Mouse (Mus musculus) liver, embryonic 16.5 days (tissue): Measurements from ENCODE around the gene Slc9c1. TPM values are rescaled to one million over a fixed set of nuclear protein-coding genes. Genes with fewer than 3 reads are reported as not detected.
"Not testable (repeated sequence)": the region's sequence is repeated elsewhere in the genome, so short reads cannot be mapped to it uniquely, and the experiment has no call there.

Source experiments
- ATAC-seq: fragments of 200-750 bp; cut with Nextera tagmentation; 2 replicates; pipeline ENCODE4 v1.8.0; 2017; ENCODE audit warnings: low read depth, mild to moderate bottlenecking, moderate number of reproducible peaks, moderate library complexity
- H3K27ac ChIP-seq: fragments of 300-500 bp; sonication (generic); 2 replicates; pipeline ENCODE4 v1.5.1; 2014; ENCODE audit warnings: mild to moderate bottlenecking, low read length
- H3K27me3 ChIP-seq: fragments of 300-500 bp; sonication (generic); 2 replicates; pipeline ENCODE4 v1.6.1; 2014; ENCODE audit warnings: low read depth, low read length, mixed read lengths; ENCODE audit not compliant: control insufficient read depth, insufficient read depth
- H3K36me3 ChIP-seq: fragments of 300-500 bp; sonication (generic); 2 replicates; pipeline ENCODE4 v1.6.1; 2014; ENCODE audit warnings: mild to moderate bottlenecking; ENCODE audit not compliant: control insufficient read depth, insufficient read depth
- H3K4me1 ChIP-seq: fragments of 300-500 bp; sonication (generic); 2 replicates; pipeline ENCODE4 v1.6.1; 2014; ENCODE audit warnings: low read depth, low read length, mixed read lengths; ENCODE audit not compliant: control insufficient read depth
- H3K4me2 ChIP-seq: fragments of 300-500 bp; sonication (generic); 2 replicates; pipeline ENCODE4 v1.6.1; 2014; ENCODE audit warnings: low read depth, low read length, mixed read lengths
- H3K4me3 ChIP-seq: fragments of 300-500 bp; sonication (generic); 2 replicates; pipeline ENCODE4 v1.5.1; 2014; ENCODE audit warnings: low read depth, mild to moderate bottlenecking, low read length
- H3K9ac ChIP-seq: fragments of 300-500 bp; sonication (generic); 2 replicates; pipeline ENCODE4 v1.6.1; 2014; ENCODE audit warnings: low read depth, low read length
- H3K9me3 ChIP-seq: fragments of 300-500 bp; sonication (generic); replicated peaks from 2 replicates; pipeline ENCODE4 v1.6.1; 2016; ENCODE audit warnings: low read length; ENCODE audit not compliant: control insufficient read depth
- WGBS: fragments of 180-500 bp; shearing (Covaris S2); extraction: QIAGEN DNeasy Blood & Tissue Kit; methylation state at CpG from one replicate; pipeline ENCODE4 v1.1.7; 2014; ENCODE audit not compliant: insufficient replicate concordance; 5-methylcytosine and 5-hydroxymethylcytosine counted together
- polyA plus RNA-seq: library from polyadenylated mRNA; unstranded; fragments of >200 nt; fragmentation: Nextera tagmentation; extraction: Ambion mirVana; gene quantifications from 2 replicates; pipeline ENCODE4 v1.2.1, GENCODE M21; 2015

The Slc9c1 gene
- polyA plus RNA-seq = not detected in 2 replicates

- no peak for ATAC-seq
- Histone ChIP-seq H3K4me3 (no peak within 1 kb of the TSS), H3K36me3 (no peaks in the 10 kb centered on the region), H3K9ac (no peak within 1 kb of the TSS), H3K4me2 (no peak within 1 kb of the TSS), H3K27me3 (no peaks in the 10 kb centered on the region), H3K27ac (no peak within 1 kb of the TSS), H3K9me3 (no peaks in the 10 kb centered on the region), H3K4me1 (no peaks in the 10 kb centered on the region)
- 73% methylated on average over 5 of the region's 5 CpGs for WGBS
Measured at GRCm38 (mm10) chr16:45535009-45535408, at the start of gene Slc9c1. Slc9c1 (plus strand) TSS chr16:45535309.

- H3K9ac ChIP-seq = no peak within 1 kb of the TSS
- no peak within 1 kb of the TSS for H3K27ac ChIP-seq
- H3K36me3 ChIP-seq = no peaks in the 10 kb centered on the region
- no peaks in the 10 kb centered on the region for H3K4me1 ChIP-seq
- WGBS = 62% methylated on average over 5 of the region's 5 CpGs
- H3K27me3 ChIP-seq = no peaks in the 10 kb centered on the region
- no peak within 1 kb of the TSS for H3K4me3 ChIP-seq
- ATAC-seq = no peak
- no peaks in the 10 kb centered on the region for H3K9me3 ChIP-seq
- no peak within 1 kb of the TSS for H3K4me2 ChIP-seq
Measured at GRCm38 (mm10) chr16:45492927-45493326, 42.2 kb upstream of the Slc9c1 start, which contains the start of gene Gm609. Gm609 (minus strand) TSS chr16:45492969.

DNA sequence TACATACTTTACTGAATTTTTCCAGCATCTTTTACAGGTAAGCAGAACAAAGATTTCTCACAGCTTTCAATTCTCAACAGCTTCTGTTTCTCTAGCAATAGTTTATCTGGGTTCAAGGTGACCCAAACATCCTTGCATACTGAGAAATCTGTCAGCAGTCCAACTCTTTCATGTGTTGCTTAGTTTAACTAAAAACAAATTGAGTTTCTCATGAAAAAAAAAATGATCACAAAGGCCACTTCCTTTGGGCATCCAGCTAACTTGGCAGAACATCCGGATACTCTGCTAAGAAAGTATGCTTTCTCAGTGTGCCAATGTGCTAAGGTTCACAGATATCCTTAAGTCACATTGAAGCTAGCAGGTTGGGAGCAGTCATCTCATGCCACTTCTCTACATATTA is 39.8 kb upstream of the Slc9c1 start:
- H3K9me3 ChIP-seq = no peaks in the 10 kb centered on the region
- H3K27ac ChIP-seq = no peak overlapping the region
- 55% methylated on average over 1 of the region's 1 CpGs for WGBS
- ATAC-seq = no peak
- H3K4me1 ChIP-seq = no peaks in the 10 kb centered on the region
- no peaks in the 10 kb centered on the region for H3K36me3 ChIP-seq
- H3K4me3 ChIP-seq = no peak overlapping the region
- no peak overlapping the region for H3K4me2 ChIP-seq
- no peaks in the 10 kb centered on the region for H3K27me3 ChIP-seq
- no peak overlapping the region for H3K9ac ChIP-seq

DNA sequence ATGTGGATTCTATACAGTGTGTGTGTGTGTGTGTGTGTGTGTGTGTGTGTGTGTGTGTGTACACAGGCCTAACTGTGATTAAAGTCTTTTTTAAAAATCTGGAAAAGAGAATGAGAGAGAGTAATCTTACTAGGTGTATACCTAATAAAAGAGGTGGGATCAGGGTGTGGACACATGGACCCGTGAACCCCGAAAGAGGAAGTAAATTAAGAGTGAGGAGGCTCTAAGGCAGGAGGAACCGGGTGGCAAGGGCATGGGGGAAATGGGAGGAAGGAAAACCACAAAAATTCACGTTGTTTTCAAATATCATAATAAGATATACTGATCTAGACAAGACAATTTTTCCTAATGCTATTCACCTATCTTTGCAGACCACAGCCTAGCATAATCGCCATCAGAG is 9.6 kb upstream of the Slc9c1 start:
- no peaks in the 10 kb centered on the region for H3K27me3 ChIP-seq
- ATAC-seq = no peak
- H3K27ac ChIP-seq = no peak overlapping the region
- H3K4me1 ChIP-seq = no peaks in the 10 kb centered on the region
- no peak overlapping the region for H3K4me3 ChIP-seq
- 25% methylated on average over 5 of the region's 5 CpGs for whole genome bisulfite sequencing
- no peaks in the 10 kb centered on the region for H3K9me3 ChIP-seq
- H3K4me2 ChIP-seq = no peak overlapping the region
- no peaks in the 10 kb centered on the region for H3K36me3 ChIP-seq
- H3K9ac ChIP-seq = no peak overlapping the region

DNA sequence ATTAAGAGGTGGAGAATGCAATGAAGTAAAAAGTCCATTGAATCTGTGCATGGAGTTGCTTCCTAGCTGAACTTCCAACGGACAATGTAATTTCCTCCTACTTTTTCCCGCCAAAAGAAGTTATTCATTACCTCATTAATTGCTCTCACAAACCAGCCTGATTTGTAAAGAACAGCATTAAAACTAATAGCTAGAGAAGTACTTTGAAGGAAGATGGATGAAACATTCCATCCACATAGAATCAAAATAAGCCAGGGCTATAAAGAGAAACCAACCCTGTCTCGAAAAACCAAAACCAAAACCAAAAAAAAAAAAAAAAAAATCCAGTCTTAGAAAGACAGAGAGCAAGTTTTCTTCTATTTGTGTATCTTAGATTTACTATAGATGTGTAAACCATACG is 3.2 kb upstream of the Slc9c1 start, which contains the start of gene Gm17783:
Gm17783 (minus strand) TSS at position 101 of the 400 bp plus-strand sequence.
- no peaks in the 10 kb centered on the region for H3K4me1 ChIP-seq
- no peaks in the 10 kb centered on the region for H3K9me3 ChIP-seq
- no peak within 1 kb of the TSS for H3K9ac ChIP-seq
- H3K36me3 ChIP-seq = no peaks in the 10 kb centered on the region
- no peak for ATAC-seq
- H3K27me3 ChIP-seq = no peaks in the 10 kb centered on the region
- no peak within 1 kb of the TSS for H3K4me2 ChIP-seq
- 65% methylated on average over 4 of the region's 4 CpGs for WGBS
- H3K4me3 ChIP-seq = no peak within 1 kb of the TSS
- no peak within 1 kb of the TSS for H3K27ac ChIP-seq

GRCm38 (mm10) chr16:45538342-45538741 is 3.2 kb downstream of the Slc9c1 start:
- H3K36me3 ChIP-seq, ATAC-seq, H3K27ac ChIP-seq, H3K9ac ChIP-seq, H3K9me3 ChIP-seq, H3K4me1 ChIP-seq, H3K27me3 ChIP-seq, H3K4me3 ChIP-seq, H3K4me2 ChIP-seq: not testable (repeated sequence)
- WGBS = 26% methylated on average over 1 of the region's 1 CpGs

DNA sequence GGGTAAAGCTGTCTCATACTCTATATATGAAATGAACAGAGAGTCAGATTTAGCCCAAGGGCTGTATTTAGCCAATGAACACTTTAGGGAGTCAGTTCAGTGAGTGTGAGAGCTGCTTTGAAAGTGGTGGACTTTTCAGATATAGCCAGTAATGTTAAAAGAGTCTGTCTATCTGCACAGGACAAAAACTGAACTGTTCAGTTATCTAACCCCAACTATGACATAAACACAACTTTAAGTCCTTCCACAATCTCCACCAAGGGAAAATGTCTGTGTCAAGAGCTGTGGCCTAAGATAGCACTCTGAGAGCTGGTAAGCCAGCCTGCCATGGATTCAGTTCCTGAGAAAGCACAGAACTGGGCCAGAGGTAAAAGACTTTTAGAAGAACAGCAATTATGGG is 7.0 kb downstream of the Slc9c1 start:
- Histone ChIP-seq H3K27ac (no peak overlapping the region), H3K9me3 (no peaks in the 10 kb centered on the region), H3K4me3 (no peak overlapping the region), H3K27me3 (no peaks in the 10 kb centered on the region), H3K36me3 (no peaks in the 10 kb centered on the region), H3K4me2 (no peak overlapping the region), H3K9ac (no peak overlapping the region), H3K4me1 (no peaks in the 10 kb centered on the region)
- no peak for ATAC-seq

- Histone ChIP-seq H3K36me3 (no peaks in the 10 kb centered on the region), H3K4me3 (no peak overlapping the region)
- 25% methylated on average over 3 of the region's 3 CpGs for WGBS
Measured at GRCm38 (mm10) chr16:45544341-45544740, 9.2 kb downstream of the Slc9c1 start.

GRCm38 (mm10) chr16:45547982-45548381 is 12.9 kb downstream of the Slc9c1 start:
- H3K4me2 ChIP-seq = no peak overlapping the region
- H3K4me3 ChIP-seq = no peak overlapping the region
- no peaks in the 10 kb centered on the region for H3K9me3 ChIP-seq
- no peaks in the 10 kb centered on the region for H3K4me1 ChIP-seq
- H3K9ac ChIP-seq = no peak overlapping the region
- no peaks in the 10 kb centered on the region for H3K27me3 ChIP-seq
- no peaks in the 10 kb centered on the region for H3K36me3 ChIP-seq
- ATAC-seq = no peak
- H3K27ac ChIP-seq = no peak overlapping the region

More at GRCm38 (mm10) chr16:45544341-45544740, 9.2 kb downstream of the Slc9c1 start:
- Histone ChIP-seq H3K27ac (no peak overlapping the region), H3K4me1 (no peaks in the 10 kb centered on the region), H3K9me3 (no peaks in the 10 kb centered on the region), H3K27me3 (no peaks in the 10 kb centered on the region), H3K4me2 (no peak overlapping the region), H3K9ac (no peak overlapping the region)
- no peak for ATAC-seq
